10 mouse cellular contexts compared by ENCODE assay signal in the genomic region with DNA sequence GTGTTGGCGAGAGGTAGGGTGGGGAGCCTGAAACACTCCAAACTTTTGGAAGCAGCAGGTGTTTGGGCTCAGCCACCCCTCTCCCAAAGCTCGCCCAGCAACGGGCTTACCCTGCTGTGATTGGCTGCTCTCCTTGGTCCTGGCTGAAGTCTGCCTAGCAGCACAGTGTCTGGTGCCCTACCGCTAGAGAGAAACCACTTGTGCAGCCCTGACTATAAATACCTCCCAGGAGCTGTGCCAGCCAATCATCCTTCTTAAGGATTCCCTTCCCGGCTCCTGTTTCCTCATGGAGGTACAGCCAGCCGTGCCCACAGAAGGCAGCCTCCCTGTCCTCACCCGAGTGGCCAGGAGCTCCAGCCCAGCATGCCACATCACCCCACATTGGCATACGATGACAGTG. TPM values are rescaled to one million over a fixed set of nuclear protein-coding genes. Genes with fewer than 3 reads are reported as not detected.
A peak's percentile ranks its signal among the peaks of the same experiment; 100 is the strongest.
DNase-seq lines count a peak whose midpoint lies in the region; ATAC-seq lines count a peak whose summit lies in the region.
"Had no signal": no experiment of that assay in that cellular context is flagged by ENCODE, and none has a peak within 500 bp of the region (broad histone marks: within the 10 kb centered on the region; RNA-seq: fewer than 3 reads in every experiment).

No protein-coding gene starts in this region.

- H3K27me3 ChIP-seq in kidney, embryonic 15.5 days, result peaks cover 31% of the 10 kb centered on the region
- peaks cover 15% of the 10 kb centered on the region for H3K27me3 ChIP-seq in embryonic facial prominence, embryonic 14.5 days (replicated peaks; ENCODE audit: control insufficient read depth, insufficient read depth, low read length)

- no peaks in the 10 kb centered on the region for H3K36me3 ChIP-seq in kidney, embryonic 15.5 days
- no peaks in the 10 kb centered on the region for H3K36me3 ChIP-seq in embryonic facial prominence, embryonic 14.5 days (ENCODE audit: control insufficient read depth, insufficient read depth, low read length)

- ATAC-seq in kidney, embryonic 15.5 days (replicated peaks; ENCODE audit: low FRiP score), result peak; percentile 80
- peak; percentile 87 for ATAC-seq in embryonic facial prominence, embryonic 14.5 days (ENCODE audit: low read depth)

- H3K4me2 ChIP-seq in kidney, embryonic 15.5 days, result no peak overlapping the region
- H3K4me2 ChIP-seq in embryonic facial prominence, embryonic 14.5 days (ENCODE audit: low read depth, low read length), result no peak overlapping the region

- peaks cover under 1% of the 10 kb centered on the region for H3K4me1 ChIP-seq in kidney, embryonic 15.5 days
- H3K4me1 ChIP-seq in embryonic facial prominence, embryonic 14.5 days (ENCODE audit: control insufficient read depth, insufficient read depth, low read length), result no peaks in the 10 kb centered on the region
- H3K4me1 ChIP-seq: megakaryocyte, embryonic 14.5 days had no signal

- H3K4me3 ChIP-seq in kidney, embryonic 15.5 days (replicated peaks), result no peak overlapping the region
- no peak overlapping the region for H3K4me3 ChIP-seq in embryonic facial prominence, embryonic 14.5 days (ENCODE audit: low read depth, low read length)
- H3K4me3 ChIP-seq: megakaryocyte, embryonic 14.5 days had no signal

- H3K9ac ChIP-seq in kidney, embryonic 15.5 days, result no peak overlapping the region
- H3K9ac ChIP-seq in embryonic facial prominence, embryonic 14.5 days (ENCODE audit: low read depth, low read length), result no peak overlapping the region

- DNase-seq in kidney, postnatal 25 days, result no peak
- peak; percentile 52 for DNase-seq in adrenal gland, postnatal 14 days
- DNase-seq in embryonic facial prominence, embryonic 14.5 days (ENCODE audit: low spot score), result peak; percentile 83
- DNase-seq in heart, postnatal 25 days (ENCODE audit: low spot score), result peak; percentile 31
- DNase-seq in urinary bladder, postnatal 36 days (ENCODE audit: low spot score in 2 of 2), result no peak
- DNase-seq in natural killer cell, adult 2 months (ENCODE audit: low spot score in 2 of 2), result no peak
- no peak for DNase-seq in c-Kit-positive CD71-positive TER-119-positive erythroid progenitor cells, embryonic 14.5 days (ENCODE audit: low spot score)

- H3K27ac ChIP-seq in kidney, embryonic 15.5 days, result no peak overlapping the region
- H3K27ac ChIP-seq in embryonic facial prominence, embryonic 14.5 days (replicated peaks; ENCODE audit: low read depth, low read length), result no peak overlapping the region

- WGBS in kidney, embryonic 15.5 days, result 35% methylated on average over 8 of the region's 8 CpGs
- 41% methylated on average over 8 of the region's 8 CpGs for WGBS in embryonic facial prominence, embryonic 14.5 days

- H3K9me3 ChIP-seq in kidney, embryonic 15.5 days (replicated peaks), result no peaks in the 10 kb centered on the region
- H3K9me3 ChIP-seq in embryonic facial prominence, embryonic 14.5 days (ENCODE audit: control insufficient read depth, low read length), result no peaks in the 10 kb centered on the region
- H3K9me3 ChIP-seq: megakaryocyte, embryonic 14.5 days had no signal

- intact Hi-C loops in heart, postnatal 25 days (cut with DNase I), result loop anchor here (5.0 kb wide), 1 partner anchor 109 kb away; no protein-coding TSS in a partner anchor

RNA-seq across cellular contexts. Expression of gene Ky, which starts 5.9 kb away (rescaled TPM):
- 0.27 and 0.41 TPM in 2 replicates for polyA plus RNA-seq in kidney, embryonic 15.5 days (2015; fragmentation: Nextera tagmentation; extraction: Ambion mirVana)
- 0.44 and 0.71 TPM in 2 replicates for total RNA-seq in adrenal gland, postnatal 14 days (2021)
- polyA plus RNA-seq in embryonic facial prominence, embryonic 14.5 days (2014; fragmentation: Nextera tagmentation; extraction: Ambion mirVana), result 2.1 and 2.7 TPM in 2 replicates
- 10 to 100 TPM; 13.2 to 26.4 TPM for total RNA-seq in heart, postnatal 25 days (2021)
- total RNA-seq: MEL had no signal

Comparison
In these comparisons a context has a peak if more than half of its experiments do, and no peak if none do; other contexts are left out.
1. DNase-seq: peak in adrenal gland, postnatal 14 days (single experiment), embryonic facial prominence, embryonic 14.5 days (single experiment) and heart, postnatal 25 days (single experiment); none in kidney, postnatal 25 days (0 of 2), urinary bladder, postnatal 36 days (0 of 2), natural killer cell, adult 2 months (0 of 2) and c-Kit-positive CD71-positive TER-119-positive erythroid progenitor cells, embryonic 14.5 days (single experiment).